Mouse (Mus musculus) erythroblast, embryonic 14.5 days (primary cell): ENCODE data around the gene Trpm6.

ENCODE experiments used
- GATA1 ChIP-seq: IDR thresholded peaks from 2 replicates; pipeline ENCODE4 v1.6.1; 2012; ENCODE audit warnings: low read length, inconsistent platforms, mixed read lengths
- TAL1 ChIP-seq: IDR thresholded peaks from 3 replicates; pipeline ENCODE4 v1.6.1; 2012; ENCODE audit warnings: low read length, inconsistent platforms, mixed read lengths

GRCm38 (mm10) chr19:18710903-18711302, 38.9 kb upstream of the Trpm6 start:
- TF ChIP-seq TAL1 (no peak), GATA1 (no peak)
